Mouse (Mus musculus) monocyte, adult 5-6 weeks (primary cell): ENCODE results near the gene Zfp69. TPM values are rescaled to one million over a fixed set of nuclear protein-coding genes. Genes with fewer than 3 reads are reported as not detected.

ENCODE experiments used
- ATAC-seq: fragments of 153-309, 156-312 bp; replicated peaks from 2 replicates; pipeline ENCODE4 v1.8.0; 2017; ENCODE audit warnings: mild to moderate bottlenecking; ENCODE audit not compliant: low TSS enrichment, insufficient number of reproducible peaks, severe bottlenecking, poor library complexity, low FRiP score
- total RNA-seq: library from RNA; stranded (forward); fragments of 200-1000, 200-491, 200-594 nt; gene quantifications from 3 replicates; pipeline ENCODE4 v1.2.3, GENCODE M21; 2017

The Zfp69 gene
- total RNA-seq = 2.9 to 7.0 TPM (median 5.2 TPM) in 3 replicates

DNA sequence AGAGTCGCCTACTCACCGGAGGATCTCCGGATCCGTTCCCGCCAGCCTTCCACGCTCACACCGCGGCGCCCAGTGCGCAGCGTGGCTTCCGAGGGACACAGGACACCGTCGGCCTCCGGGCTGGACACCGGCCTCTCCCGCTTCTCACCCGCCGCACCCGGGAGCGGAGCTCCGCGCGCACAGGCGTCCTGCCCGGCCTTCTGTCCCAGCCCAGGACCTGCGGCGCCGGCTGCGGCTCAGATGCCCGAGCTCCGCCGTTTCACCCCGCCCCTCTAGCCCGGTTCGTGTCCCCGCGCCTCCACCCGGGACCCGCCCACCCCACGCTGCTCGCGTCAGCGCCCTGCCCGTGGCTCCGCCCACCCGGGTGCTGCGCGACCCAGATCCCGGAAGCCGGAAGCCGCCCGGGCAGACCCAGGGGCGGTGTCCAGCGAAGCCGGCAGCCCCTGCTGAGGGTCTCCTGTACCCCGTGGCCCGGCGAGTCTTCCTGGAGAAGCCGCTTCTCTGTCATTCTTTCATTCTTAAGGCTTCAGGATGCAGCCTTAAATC, at the start of gene Zfp69:
Gene Zfp69, minus strand, starts transcription at position 272 of the 546 bp plus-strand sequence.
- peak; percentile 62 for ATAC-seq

DNA sequence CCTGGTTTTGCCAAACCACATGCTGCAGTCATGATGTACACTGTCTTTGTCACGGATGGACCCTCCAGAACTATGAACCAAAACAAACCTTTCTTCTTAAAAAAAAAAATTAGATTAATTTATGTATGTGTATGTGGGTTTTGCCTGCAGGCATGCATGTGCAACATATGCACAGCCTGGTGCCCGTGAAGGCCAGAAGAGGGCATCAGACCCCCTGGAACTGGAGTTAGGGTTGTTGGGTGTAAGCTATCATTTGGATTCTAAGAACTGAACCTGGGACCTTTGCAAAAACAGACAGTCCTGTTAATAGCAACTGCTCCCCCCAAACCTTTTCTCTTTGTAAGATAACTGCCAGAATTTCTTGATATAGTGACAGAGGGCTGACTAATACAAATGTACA, 49.5 kb upstream of the Zfp69 start:
- no peak for ATAC-seq

DNA sequence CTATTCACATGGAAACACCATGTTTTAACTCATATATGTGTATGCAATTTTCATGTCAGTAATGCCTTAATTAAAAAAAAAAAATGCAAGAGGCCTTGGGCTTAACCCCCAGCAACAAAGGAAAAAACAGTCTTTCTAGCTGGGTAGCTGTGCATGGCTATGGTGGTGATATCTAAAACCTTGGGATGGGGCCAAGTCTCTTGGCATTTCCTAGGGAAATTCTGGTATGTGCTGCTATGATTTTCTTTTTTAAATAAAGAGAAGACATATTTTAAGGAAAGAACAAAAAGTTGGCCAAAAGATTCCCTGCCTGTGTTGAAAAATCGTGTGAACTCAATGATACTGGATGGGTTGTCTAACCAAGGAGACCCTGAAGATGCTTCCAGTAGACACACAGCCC, 44.4 kb upstream of the Zfp69 start:
- ATAC-seq = no peak

- ATAC-seq = peak; percentile 92
Measured at GRCm38 (mm10) chr4:120993025-120993424, 41.5 kb upstream of the Zfp69 start.

DNA sequence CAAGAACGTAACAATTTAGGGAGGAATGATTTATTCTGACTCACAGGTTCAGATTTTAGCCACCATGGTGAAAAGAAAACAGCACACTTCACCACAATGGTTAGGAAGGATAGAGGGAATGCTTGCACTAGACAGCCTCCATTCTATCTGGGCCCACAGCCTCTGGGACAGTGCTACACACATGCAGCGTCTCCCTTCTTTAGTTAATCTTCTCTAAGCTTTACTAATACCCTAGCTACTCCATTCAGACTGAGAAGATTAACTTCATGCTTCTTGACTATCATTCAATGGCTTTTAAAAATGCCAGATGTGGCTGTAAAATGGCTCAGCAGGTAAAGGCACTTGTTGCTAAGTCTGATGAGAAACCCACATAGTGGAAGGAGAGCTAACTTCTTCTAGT, 40.8 kb upstream of the Zfp69 start:
- no peak for ATAC-seq

- ATAC-seq = no peak
Measured at GRCm38 (mm10) chr4:120987319-120987718, 35.8 kb upstream of the Zfp69 start.

- ATAC-seq = peak; percentile 57; the same call in 1 of the 2 replicates
Measured at GRCm38 (mm10) chr4:120986446-120986845, 34.9 kb upstream of the Zfp69 start.

GRCm38 (mm10) chr4:120978221-120978620, 26.7 kb upstream of the Zfp69 start:
- ATAC-seq = peak; percentile 69

DNA sequence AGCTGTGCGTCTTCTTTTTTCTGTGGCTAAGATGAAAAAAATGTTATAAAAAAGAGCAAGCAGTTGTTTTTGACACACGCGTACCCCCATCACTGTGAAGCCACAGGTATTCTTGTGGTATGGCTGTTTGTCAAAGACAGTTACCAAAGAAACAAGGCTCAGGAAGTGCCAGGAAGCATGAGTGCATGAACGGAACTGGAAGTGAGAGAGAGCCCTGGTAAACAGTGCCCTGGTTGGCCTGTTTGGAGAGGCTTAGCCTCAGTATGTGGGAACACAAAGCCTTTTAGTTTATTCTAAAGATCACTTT, 23.9 kb upstream of the Zfp69 start:
- ATAC-seq = peak; percentile 59

DNA sequence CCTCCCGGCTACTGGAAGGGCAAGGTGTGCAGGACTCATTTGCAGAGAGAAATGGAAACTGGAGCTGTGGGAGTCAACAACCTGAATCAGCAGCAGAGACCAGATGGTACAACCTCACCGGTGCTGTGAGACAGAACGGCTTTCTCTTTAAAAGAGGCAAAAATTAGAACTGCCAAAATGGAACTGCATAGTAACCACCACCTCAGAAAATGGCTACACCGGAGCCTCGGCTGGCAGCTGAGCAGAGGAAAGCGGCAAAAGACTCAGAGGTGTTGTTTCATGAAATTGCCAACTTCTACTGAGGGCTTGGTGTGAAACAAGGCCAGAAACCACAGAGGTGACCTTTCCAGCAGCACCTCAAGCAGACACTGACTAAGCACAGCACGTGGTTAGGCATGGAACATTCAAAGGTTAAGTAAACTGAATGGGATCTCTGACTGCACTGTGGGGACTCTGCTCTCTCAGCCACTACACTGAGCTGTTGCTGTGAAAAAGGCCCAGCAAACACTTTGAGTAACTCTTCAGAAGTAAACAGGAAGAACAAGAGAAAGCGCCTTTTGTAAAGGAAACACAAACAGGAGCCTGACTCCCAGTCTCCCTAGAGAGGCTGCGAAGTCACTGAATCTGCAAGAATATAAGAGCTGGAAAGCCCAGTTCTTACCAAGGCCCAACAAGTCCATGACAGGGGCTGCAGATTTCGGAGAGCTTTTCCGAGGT, 23.4 kb upstream of the Zfp69 start:
- ATAC-seq = peak; percentile 78

DNA sequence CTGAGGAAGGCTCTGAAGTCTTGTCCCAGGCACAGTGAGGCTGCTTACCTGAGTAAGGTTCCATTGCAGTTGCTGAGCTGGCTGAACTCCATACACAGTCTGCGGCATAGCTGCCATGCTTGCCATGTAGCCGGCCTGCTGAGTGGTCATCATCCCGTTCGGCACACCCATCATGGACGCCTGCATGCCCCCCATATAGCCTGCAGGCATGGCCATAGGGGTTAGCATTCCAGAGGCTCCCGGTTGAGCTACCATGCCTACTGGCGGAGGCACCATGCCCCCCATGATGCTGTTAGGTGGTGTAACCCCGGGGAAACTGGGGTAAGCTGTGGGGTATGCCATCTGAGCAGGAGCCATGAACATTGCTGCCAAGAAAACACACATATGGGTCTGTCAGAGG, 20.3 kb upstream of the Zfp69 start:
- ATAC-seq = no peak

- no peak for ATAC-seq
Measured at GRCm38 (mm10) chr4:120969382-120970146, 18.1 kb upstream of the Zfp69 start.

DNA sequence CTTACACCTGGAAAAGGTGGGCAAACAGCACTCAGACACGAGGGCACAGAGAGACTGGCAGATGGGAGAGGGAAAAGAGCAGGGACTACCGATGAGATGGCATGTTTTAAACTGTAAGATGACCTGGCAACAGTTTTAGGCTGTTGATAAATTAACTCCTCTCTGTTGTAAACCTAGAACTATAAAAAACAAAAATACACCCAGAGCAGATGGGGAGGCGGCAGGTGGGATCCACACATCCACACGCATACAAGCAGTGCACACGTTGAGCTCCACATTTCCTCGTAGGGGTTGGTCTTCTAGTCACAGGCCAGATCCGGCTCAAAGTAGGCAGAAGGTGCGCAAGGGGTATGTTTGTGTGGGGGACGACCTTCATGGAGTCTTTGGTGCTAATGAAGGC, 17.0 kb upstream of the Zfp69 start:
- no peak for ATAC-seq

DNA sequence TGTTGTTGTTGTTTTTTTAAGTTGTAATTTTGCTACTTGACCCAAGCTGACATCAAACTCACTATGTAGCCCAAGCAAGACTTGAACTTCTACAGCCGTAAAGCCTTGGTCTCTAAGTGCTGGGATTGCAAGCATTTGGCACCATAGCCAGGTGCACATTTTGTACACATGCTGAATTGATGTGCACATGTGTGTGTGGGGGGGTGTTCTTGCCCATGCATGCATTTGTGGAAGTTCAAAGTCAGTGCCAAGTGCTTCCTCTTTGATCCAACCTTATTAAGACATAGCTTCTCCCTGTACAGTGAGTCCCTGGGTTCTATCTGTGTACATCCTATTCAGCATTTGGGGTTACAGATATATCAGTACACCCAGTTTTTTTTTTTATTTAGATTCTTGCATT, 4.1 kb upstream of the Zfp69 start:
- ATAC-seq = peak; percentile 32; the same call in 1 of the 2 replicates

GRCm38 (mm10) chr4:120953667-120954066, 2.2 kb upstream of the Zfp69 start:
- no peak for ATAC-seq

DNA sequence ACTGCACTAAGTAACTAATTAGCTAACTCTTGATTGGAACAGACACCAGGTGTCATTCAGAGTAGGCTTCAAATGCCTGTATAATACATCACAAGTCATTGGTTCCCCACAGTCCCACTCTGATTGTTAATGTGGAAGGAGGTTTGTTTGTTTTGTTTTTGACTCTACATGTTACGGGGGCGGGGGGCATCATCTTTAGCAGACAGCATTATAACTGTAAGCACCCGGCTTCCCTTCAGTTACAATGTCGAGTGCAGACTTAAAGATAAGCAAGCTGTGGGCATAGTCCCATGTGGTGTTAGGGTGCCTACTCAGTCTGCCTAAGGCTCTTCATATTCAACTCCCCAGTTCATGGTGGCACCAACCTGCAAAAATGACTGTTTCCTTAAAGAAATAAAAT, 1.5 kb upstream of the Zfp69 start:
- ATAC-seq = no peak

DNA sequence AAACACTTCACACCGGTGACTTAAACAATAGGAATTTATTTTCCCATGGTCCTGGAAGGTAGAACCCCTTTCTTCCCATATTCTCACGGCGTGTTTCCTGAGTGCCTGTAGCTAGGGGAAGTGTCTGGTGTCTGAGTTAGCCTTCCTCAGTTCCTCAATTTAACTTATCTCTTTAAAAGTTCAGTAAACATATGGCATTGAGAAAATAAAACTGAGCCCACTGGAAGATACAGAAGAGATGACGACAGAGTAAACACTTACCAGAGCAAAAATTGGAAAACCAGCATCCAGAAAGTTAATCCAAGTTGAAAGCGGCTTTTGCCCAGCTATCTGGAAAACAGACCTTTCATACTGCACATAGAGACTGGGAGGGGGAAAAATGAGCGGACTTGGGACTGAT, 664 bp upstream of the Zfp69 start:
- ATAC-seq = no peak

DNA sequence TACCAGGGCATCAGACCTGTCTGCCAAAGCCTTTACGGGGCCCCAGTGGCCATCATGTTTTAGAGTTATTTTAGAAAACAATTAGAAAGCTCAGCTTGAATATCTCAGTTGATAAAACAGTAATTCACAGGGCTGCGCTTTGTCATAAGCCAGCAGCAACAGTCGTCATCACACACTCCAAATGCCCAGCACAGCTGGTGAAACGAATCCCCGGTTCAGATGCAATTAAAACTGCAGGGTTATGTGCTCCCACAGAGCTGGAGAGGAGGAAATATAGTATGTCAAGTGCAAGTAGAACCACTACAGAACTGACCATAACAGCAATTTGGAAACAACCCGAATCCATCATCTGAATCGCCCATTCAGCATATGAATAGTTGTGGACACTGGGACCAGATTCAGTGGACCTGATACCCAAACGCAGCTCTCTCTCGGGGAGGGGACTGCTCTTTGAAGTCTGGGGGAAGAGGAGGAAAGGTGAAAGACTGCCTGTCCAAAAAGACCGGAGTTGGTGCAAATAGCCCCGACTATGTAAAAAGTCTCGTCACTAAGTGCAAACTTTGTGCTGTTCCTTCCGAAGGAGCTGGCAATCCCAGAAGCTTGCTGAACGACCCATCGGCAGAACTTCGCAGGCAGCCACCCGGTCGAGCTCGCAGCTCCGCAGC, 604 bp downstream of the Zfp69 start:
- no peak for ATAC-seq

DNA sequence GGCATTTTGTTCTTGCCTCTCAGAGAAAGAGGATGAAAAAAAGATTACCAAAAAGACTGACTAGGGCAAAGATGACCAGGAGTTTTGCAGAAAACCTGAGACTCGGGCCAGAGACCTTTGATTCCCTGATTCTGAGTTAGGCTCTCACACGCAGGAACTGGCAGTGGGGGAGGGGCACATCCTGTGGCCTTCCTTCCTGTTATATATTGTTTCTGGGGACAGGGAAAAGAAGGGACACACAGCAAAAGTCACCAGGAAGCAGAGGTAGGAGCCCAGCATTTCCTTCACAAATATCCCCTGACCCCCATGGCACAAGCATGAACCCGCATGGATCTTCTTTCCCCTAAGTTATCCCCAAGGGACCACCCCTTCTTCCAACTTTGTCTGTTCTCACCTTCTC, 2.6 kb downstream of the Zfp69 start:
- ATAC-seq = no peak

DNA sequence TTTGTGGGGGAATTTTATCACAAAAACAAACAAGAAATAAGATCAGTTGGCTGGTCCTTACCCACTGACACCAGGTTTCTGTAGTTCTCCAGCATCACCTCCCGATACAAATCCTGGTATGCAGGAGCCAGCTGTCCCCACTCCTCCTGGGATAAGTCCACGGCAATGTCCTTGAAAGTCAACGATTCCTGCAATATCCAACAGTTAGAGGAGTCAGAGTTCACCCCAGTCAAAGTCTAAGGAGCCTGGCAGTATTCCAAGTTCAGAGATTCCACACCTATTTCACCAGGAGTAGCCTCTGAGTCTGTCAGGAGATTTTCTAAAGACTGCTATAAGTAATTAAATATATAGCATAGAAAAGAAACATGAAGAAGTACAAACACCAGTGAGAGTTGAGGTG, 16.5 kb downstream of the Zfp69 start:
- ATAC-seq = no peak
